Mouse (Mus musculus): ENCODE results near the gene Cnmd. TPM values are rescaled to one million over a fixed set of nuclear protein-coding genes. Genes with fewer than 3 reads are reported as not detected.

The Cnmd gene
- polyA plus RNA-seq, 1 experiment from 2014 or later = 0.49 TPM

GRCm38 (mm10) chr14:79607352-79607751 lies 54.6 kb downstream of the Cnmd start:
- Histone ChIP-seq H3K36me3 (ENCODE audit: control insufficient read depth, insufficient read depth, low read length) (peaks cover 11% of the 10 kb centered on the region), H3K4me1 (replicated peaks; ENCODE audit: control insufficient read depth, insufficient read depth) (no peaks in the 10 kb centered on the region), H3K4me2 (replicated peaks; ENCODE audit: low read depth) (no peak overlapping the region), H3K9ac (ENCODE audit: low read length) (no peak overlapping the region), H3K27ac (replicated peaks) (no peak overlapping the region), H3K9me3 (ENCODE audit: control insufficient read depth, low read length) (no peaks in the 10 kb centered on the region), H3K4me3 (ENCODE audit: low read depth, low read length) (no peak overlapping the region), H3K27me3 (ENCODE audit: control insufficient read depth, insufficient read depth, low read length) (no peaks in the 10 kb centered on the region)
- no peak for ATAC-seq (ENCODE audit: low FRiP score, low TSS enrichment)
- WGBS = 94% methylated on average over 4 of the region's 4 CpGs
- no peak for TF ChIP-seq CTCF (IDR thresholded peaks at IDR 0.05; ENCODE audit: low read depth)
- TF ChIP-seq EP300 (optimal IDR thresholded peaks at IDR 0.05) = no peak
- DNase-seq (ENCODE audit: low spot score) = no peak

- Histone ChIP-seq H3K27me3 (ENCODE audit: control insufficient read depth, insufficient read depth, low read length) (no peaks in the 10 kb centered on the region), H3K4me3 (ENCODE audit: low read depth, low read length) (no peak overlapping the region), H3K27ac (replicated peaks) (no peak overlapping the region), H3K9me3 (ENCODE audit: control insufficient read depth, low read length) (no peaks in the 10 kb centered on the region), H3K4me2 (replicated peaks; ENCODE audit: low read depth) (no peak overlapping the region), H3K9ac (ENCODE audit: low read length) (no peak overlapping the region), H3K4me1 (replicated peaks; ENCODE audit: control insufficient read depth, insufficient read depth) (no peaks in the 10 kb centered on the region), H3K36me3 (ENCODE audit: control insufficient read depth, insufficient read depth, low read length) (peaks cover 11% of the 10 kb centered on the region)
- 88% methylated on average over 3 of the region's 3 CpGs for WGBS
- no peak for TF ChIP-seq CTCF (IDR thresholded peaks at IDR 0.05; ENCODE audit: low read depth)
- no peak for TF ChIP-seq EP300 (optimal IDR thresholded peaks at IDR 0.05)
- DNase-seq (ENCODE audit: low spot score) (no peak), ATAC-seq (ENCODE audit: low FRiP score, low TSS enrichment) (no peak)
Measured at GRCm38 (mm10) chr14:79606867-79607266, 55.1 kb downstream of the Cnmd start.

GRCm38 (mm10) chr14:79606392-79606791 lies 55.6 kb downstream of the Cnmd start:
- no peak overlapping the region for H3K4me3 ChIP-seq (ENCODE audit: low read depth, low read length)
- H3K9ac ChIP-seq (ENCODE audit: low read length) = no peak overlapping the region
- H3K9me3 ChIP-seq (ENCODE audit: control insufficient read depth, low read length) = no peaks in the 10 kb centered on the region
- TF ChIP-seq CTCF (IDR thresholded peaks at IDR 0.05; ENCODE audit: low read depth) = no peak
- no peak for TF ChIP-seq EP300 (optimal IDR thresholded peaks at IDR 0.05)
- DNase-seq (ENCODE audit: low spot score) = no peak
- 90% methylated on average over 6 of the region's 6 CpGs for WGBS
- ATAC-seq (ENCODE audit: low FRiP score, low TSS enrichment) = no peak
- no peak overlapping the region for H3K27ac ChIP-seq (replicated peaks)
- no peaks in the 10 kb centered on the region for H3K4me1 ChIP-seq (replicated peaks; ENCODE audit: control insufficient read depth, insufficient read depth)
- H3K4me2 ChIP-seq (replicated peaks; ENCODE audit: low read depth) = no peak overlapping the region
- H3K36me3 ChIP-seq (ENCODE audit: control insufficient read depth, insufficient read depth, low read length) = peaks cover 11% of the 10 kb centered on the region
- H3K27me3 ChIP-seq (ENCODE audit: control insufficient read depth, insufficient read depth, low read length) = no peaks in the 10 kb centered on the region

GRCm38 (mm10) chr14:79605881-79606280 lies 56.1 kb downstream of the Cnmd start:
- H3K4me1 ChIP-seq (replicated peaks; ENCODE audit: control insufficient read depth, insufficient read depth) = no peaks in the 10 kb centered on the region
- no peak overlapping the region for H3K4me2 ChIP-seq (replicated peaks; ENCODE audit: low read depth)
- WGBS = 82% methylated on average over 2 of the region's 2 CpGs
- no peak for DNase-seq (ENCODE audit: low spot score)
- no peak overlapping the region for H3K4me3 ChIP-seq (ENCODE audit: low read depth, low read length)
- TF ChIP-seq EP300 (optimal IDR thresholded peaks at IDR 0.05) (no peak), CTCF (IDR thresholded peaks at IDR 0.05; ENCODE audit: low read depth) (no peak)
- peaks cover 7% of the 10 kb centered on the region for H3K36me3 ChIP-seq (ENCODE audit: control insufficient read depth, insufficient read depth, low read length)
- H3K27me3 ChIP-seq (ENCODE audit: control insufficient read depth, insufficient read depth, low read length) = no peaks in the 10 kb centered on the region
- no peaks in the 10 kb centered on the region for H3K9me3 ChIP-seq (ENCODE audit: control insufficient read depth, low read length)
- no peak overlapping the region for H3K9ac ChIP-seq (ENCODE audit: low read length)
- H3K27ac ChIP-seq (replicated peaks) = no peak overlapping the region
- ATAC-seq (ENCODE audit: low FRiP score, low TSS enrichment) = no peak

GRCm38 (mm10) chr14:79596602-79597001 lies 65.4 kb downstream of the Cnmd start:
- no peak overlapping the region for H3K4me2 ChIP-seq (replicated peaks; ENCODE audit: low read depth)
- TF ChIP-seq EP300 (optimal IDR thresholded peaks at IDR 0.05) (no peak), CTCF (IDR thresholded peaks at IDR 0.05; ENCODE audit: low read depth) (no peak)
- no peak for DNase-seq (ENCODE audit: low spot score)
- H3K4me1 ChIP-seq (replicated peaks; ENCODE audit: control insufficient read depth, insufficient read depth) = no peaks in the 10 kb centered on the region
- no peak overlapping the region for H3K27ac ChIP-seq (replicated peaks)
- H3K36me3 ChIP-seq (ENCODE audit: control insufficient read depth, insufficient read depth, low read length) = peaks cover 5% of the 10 kb centered on the region; the same call in 1 of the 2 replicates
- H3K4me3 ChIP-seq (ENCODE audit: low read depth, low read length) = no peak overlapping the region
- no peaks in the 10 kb centered on the region for H3K27me3 ChIP-seq (ENCODE audit: control insufficient read depth, insufficient read depth, low read length)
- no peaks in the 10 kb centered on the region for H3K9me3 ChIP-seq (ENCODE audit: control insufficient read depth, low read length)
- ATAC-seq (ENCODE audit: low FRiP score, low TSS enrichment) = peak; percentile 47; the same call in 1 of the 2 replicates
- 36% methylated on average over 4 of the region's 4 CpGs for WGBS
- H3K9ac ChIP-seq (ENCODE audit: low read length) = no peak overlapping the region

GRCm38 (mm10) chr14:79594069-79594468 lies 67.9 kb downstream of the Cnmd start:
- H3K4me3 ChIP-seq (ENCODE audit: low read depth, low read length) = no peak overlapping the region
- DNase-seq (ENCODE audit: low spot score) = no peak
- H3K27me3 ChIP-seq (ENCODE audit: control insufficient read depth, insufficient read depth, low read length) = no peaks in the 10 kb centered on the region
- WGBS = 73% methylated on average over 5 of the region's 5 CpGs
- TF ChIP-seq CTCF (IDR thresholded peaks at IDR 0.05; ENCODE audit: low read depth) = no peak
- TF ChIP-seq EP300 (optimal IDR thresholded peaks at IDR 0.05) = no peak
- no peak overlapping the region for H3K4me2 ChIP-seq (replicated peaks; ENCODE audit: low read depth)
- H3K4me1 ChIP-seq (replicated peaks; ENCODE audit: control insufficient read depth, insufficient read depth) = no peaks in the 10 kb centered on the region
- H3K9me3 ChIP-seq (ENCODE audit: control insufficient read depth, low read length) = no peaks in the 10 kb centered on the region
- no peak overlapping the region for H3K9ac ChIP-seq (ENCODE audit: low read length)
- ATAC-seq (ENCODE audit: low FRiP score, low TSS enrichment) = no peak
- H3K27ac ChIP-seq (replicated peaks) = no peak overlapping the region
- H3K36me3 ChIP-seq (ENCODE audit: control insufficient read depth, insufficient read depth, low read length) = no peaks in the 10 kb centered on the region; the same call in 1 of the 2 replicates
